Mouse (Mus musculus) brain, adult 2 months (tissue): ENCODE data around the gene BC003965.
"Not testable (repeated sequence)": the region's sequence is repeated elsewhere in the genome, so short reads cannot be mapped to it uniquely, and the experiment has no call there.

ENCODE experiments used
- DNase-seq: peaks from one replicate; pipeline ENCODE4 v3.0.0; 2011; ENCODE audit warnings: low read depth, low spot score

Gene BC003965

GRCm38 (mm10) chr17:25219492-25220295 lies 35.3 kb downstream of the BC003965 start:
- DNase-seq = no peak

GRCm38 (mm10) chr17:25220746-25221145 lies 36.4 kb downstream of the BC003965 start:
- DNase-seq = no peak

- DNase-seq = peak; percentile 89
Observed at GRCm38 (mm10) chr17:25221821-25222503, 37.6 kb downstream of the BC003965 start.

GRCm38 (mm10) chr17:25222504-25222940 lies 38.2 kb downstream of the BC003965 start:
- DNase-seq = peak; percentile 46

GRCm38 (mm10) chr17:25222951-25223601 lies 38.7 kb downstream of the BC003965 start:
- DNase-seq = peak; percentile 69

GRCm38 (mm10) chr17:25224586-25225222 lies 40.4 kb downstream of the BC003965 start:
- DNase-seq = no peak

- no peak for DNase-seq
Observed at GRCm38 (mm10) chr17:25225659-25226058, 41.3 kb downstream of the BC003965 start.

- no peak for DNase-seq
Observed at GRCm38 (mm10) chr17:25227991-25228390, 43.6 kb downstream of the BC003965 start.

- DNase-seq = not testable (repeated sequence)
Observed at GRCm38 (mm10) chr17:25230014-25230655, 45.8 kb downstream of the BC003965 start.

GRCm38 (mm10) chr17:25230700-25231099 lies 46.3 kb downstream of the BC003965 start:
- no peak for DNase-seq

- DNase-seq = not testable (repeated sequence)
Observed at GRCm38 (mm10) chr17:25231621-25232020, 47.3 kb downstream of the BC003965 start.

GRCm38 (mm10) chr17:25235635-25236034 lies 51.3 kb downstream of the BC003965 start:
- peak; percentile 64 for DNase-seq
